Mouse (Mus musculus): ENCODE results near the gene Sumo1. TPM values are rescaled to one million over a fixed set of nuclear protein-coding genes. Genes with fewer than 3 reads are reported as not detected.
A peak's percentile ranks its signal among the peaks of the same experiment; 100 is the strongest.

Sumo1 gene
- 444 and 445 TPM in 2 replicates for polyA plus RNA-seq (2016; fragmentation: Nextera tagmentation; extraction: Ambion mirVana)

DNA sequence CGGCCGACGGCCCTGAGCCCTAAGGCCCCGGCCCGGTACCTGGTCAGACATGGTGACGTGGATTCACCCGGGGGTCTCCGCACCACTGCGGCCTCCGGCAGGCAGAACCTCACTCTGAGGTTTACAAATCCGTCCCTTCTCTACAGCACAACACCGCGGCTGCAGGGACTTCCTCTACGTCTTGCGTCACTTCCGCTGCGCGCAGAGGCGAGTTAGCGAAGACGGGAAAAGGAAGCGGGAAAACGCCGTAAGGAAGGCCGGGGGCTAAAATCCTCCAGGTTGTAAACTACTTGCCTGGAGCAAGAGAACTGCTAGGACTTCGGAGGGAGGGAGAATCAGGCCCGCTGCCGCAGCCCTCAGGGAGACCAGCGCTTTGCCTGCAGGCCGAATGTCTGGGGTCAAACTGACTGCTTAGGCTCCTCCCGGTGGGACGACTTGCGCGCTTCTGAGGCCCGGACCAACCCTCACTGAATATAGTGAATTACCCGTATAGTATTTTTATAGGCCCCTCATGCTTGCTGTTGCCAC is at the start of gene Sumo1:
Gene Sumo1, minus strand, starts transcription at position 194 of the 528 bp plus-strand sequence.
- Histone ChIP-seq H3K4me3 (peak within 1 kb of the TSS; percentile 99), H3K4me1 (peaks cover 13% of the 10 kb centered on the region), H3K9me3 (no peaks in the 10 kb centered on the region), H3K27ac (peak within 1 kb of the TSS; percentile 87), H3K4me2 (replicated peaks) (peak within 1 kb of the TSS; percentile 85), H3K36me3 (peaks cover 3% of the 10 kb centered on the region; the same call in 1 of the 2 replicates), H3K27me3 (replicated peaks) (no peaks in the 10 kb centered on the region), H3K9ac (peak within 1 kb of the TSS; percentile 99)
- under 1% methylated on average over 33 of the region's 36 CpGs for WGBS
- ATAC-seq (ENCODE audit: low FRiP score, low read depth): peak; percentile 95

DNA sequence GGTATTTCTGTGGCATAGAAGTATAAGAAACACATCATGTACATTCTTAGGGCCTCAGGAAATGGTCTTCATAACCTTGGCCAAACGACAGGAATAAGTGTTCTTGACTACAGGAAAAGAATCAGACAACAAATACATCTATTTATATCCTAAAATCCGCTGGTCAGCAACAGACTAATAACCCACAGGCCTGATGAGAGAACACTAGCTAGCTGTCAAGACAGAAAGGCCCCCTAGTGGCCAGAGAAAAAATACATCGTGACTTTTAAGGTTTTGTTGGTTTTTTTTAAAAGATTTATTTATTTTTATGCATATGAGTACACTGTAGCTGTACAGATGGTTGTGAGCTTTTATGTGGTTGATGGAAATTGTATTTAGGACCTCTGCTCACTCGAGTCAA is 49.3 kb upstream of the Sumo1 start:
- no peaks in the 10 kb centered on the region for H3K9me3 ChIP-seq
- no peak overlapping the region for H3K27ac ChIP-seq
- 55% methylated on average over 4 of the region's 4 CpGs for WGBS
- H3K4me1 ChIP-seq: no peaks in the 10 kb centered on the region
- no peak overlapping the region for H3K9ac ChIP-seq
- ATAC-seq (ENCODE audit: low FRiP score, low read depth): no peak
- H3K27me3 ChIP-seq (replicated peaks): no peaks in the 10 kb centered on the region
- H3K36me3 ChIP-seq: peaks cover 31% of the 10 kb centered on the region
- H3K4me2 ChIP-seq (replicated peaks): no peak overlapping the region
- no peak overlapping the region for H3K4me3 ChIP-seq

DNA sequence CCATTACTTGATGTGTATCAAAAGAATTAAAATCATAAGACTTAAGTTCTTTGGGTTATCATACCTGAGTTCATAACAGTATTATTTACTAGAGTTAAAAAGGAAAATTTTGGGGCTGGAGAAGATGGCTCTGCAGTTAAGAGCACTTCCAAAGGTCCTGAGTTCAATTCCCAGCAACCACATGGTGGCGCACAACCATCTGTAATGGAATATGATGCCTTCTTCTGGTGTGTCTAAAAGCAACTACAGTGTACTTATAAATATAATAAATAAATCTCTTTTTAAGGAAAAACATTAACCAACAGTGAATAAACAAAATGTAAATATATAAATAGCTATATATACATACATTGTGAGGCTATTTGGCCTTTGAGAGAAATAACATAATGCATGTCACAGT is 31.1 kb upstream of the Sumo1 start:
- no peak overlapping the region for H3K27ac ChIP-seq
- no peak overlapping the region for H3K4me3 ChIP-seq
- no peak overlapping the region for H3K4me2 ChIP-seq (replicated peaks)
- no peak for ATAC-seq (ENCODE audit: low FRiP score, low read depth)
- no peak overlapping the region for H3K9ac ChIP-seq
- no peaks in the 10 kb centered on the region for H3K9me3 ChIP-seq
- H3K27me3 ChIP-seq (replicated peaks): no peaks in the 10 kb centered on the region
- H3K36me3 ChIP-seq: peaks cover 76% of the 10 kb centered on the region
- no peaks in the 10 kb centered on the region for H3K4me1 ChIP-seq
- 96% methylated on average over 1 of the region's 1 CpGs for WGBS

DNA sequence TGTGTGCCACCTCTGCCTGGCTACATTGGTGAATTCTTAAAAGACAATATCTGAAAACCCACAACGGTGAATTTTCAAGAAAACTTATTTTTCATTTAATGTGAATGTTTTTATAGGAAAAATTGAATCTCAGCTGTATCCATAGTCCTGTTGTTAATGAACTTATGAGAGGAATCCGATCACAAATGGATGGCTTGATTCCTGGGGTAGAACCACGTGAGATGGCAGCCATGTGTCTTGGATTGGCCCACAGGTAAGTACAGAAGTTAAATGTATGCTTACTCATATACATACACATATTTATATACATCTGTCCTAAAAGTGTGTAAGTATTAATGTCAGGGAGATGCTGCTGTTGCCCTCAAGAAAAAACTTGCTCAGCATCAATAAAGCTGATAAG is 27.6 kb upstream of the Sumo1 start:
- ATAC-seq (ENCODE audit: low FRiP score, low read depth): no peak
- Histone ChIP-seq H3K4me2 (replicated peaks) (no peak overlapping the region), H3K36me3 (peaks cover 75% of the 10 kb centered on the region), H3K27ac (no peak overlapping the region), H3K4me1 (no peaks in the 10 kb centered on the region), H3K27me3 (replicated peaks) (no peaks in the 10 kb centered on the region), H3K9me3 (no peaks in the 10 kb centered on the region), H3K9ac (no peak overlapping the region), H3K4me3 (no peak overlapping the region)
- WGBS: 97% methylated on average over 3 of the region's 3 CpGs

DNA sequence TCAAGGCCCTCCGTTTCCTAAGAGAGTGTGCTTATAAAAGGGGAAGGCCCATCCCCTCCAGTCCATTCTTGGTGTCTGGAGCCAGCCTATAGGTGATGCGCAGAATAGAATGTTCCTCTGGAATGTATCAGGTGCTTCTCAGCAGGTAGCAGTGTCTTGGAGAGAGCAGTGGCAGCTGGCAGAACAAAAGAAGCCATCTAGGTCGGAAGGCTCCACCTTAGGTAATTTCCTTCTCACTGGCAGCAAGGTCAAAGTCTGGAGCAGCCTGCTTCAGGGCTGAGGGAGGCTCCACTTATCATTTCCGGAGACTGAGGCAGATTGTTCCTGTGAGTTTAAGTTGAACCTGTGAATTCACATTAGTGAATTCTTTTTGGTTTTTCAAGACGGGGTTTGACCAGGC is 27.1 kb upstream of the Sumo1 start:
- H3K9me3 ChIP-seq: no peaks in the 10 kb centered on the region
- ATAC-seq (ENCODE audit: low FRiP score, low read depth): no peak
- H3K4me2 ChIP-seq (replicated peaks): no peak overlapping the region
- 90% methylated on average over 5 of the region's 5 CpGs for WGBS
- H3K9ac ChIP-seq: no peak overlapping the region
- no peak overlapping the region for H3K27ac ChIP-seq
- peaks cover 76% of the 10 kb centered on the region for H3K36me3 ChIP-seq
- H3K4me1 ChIP-seq: no peaks in the 10 kb centered on the region
- no peaks in the 10 kb centered on the region for H3K27me3 ChIP-seq (replicated peaks)
- no peak overlapping the region for H3K4me3 ChIP-seq

DNA sequence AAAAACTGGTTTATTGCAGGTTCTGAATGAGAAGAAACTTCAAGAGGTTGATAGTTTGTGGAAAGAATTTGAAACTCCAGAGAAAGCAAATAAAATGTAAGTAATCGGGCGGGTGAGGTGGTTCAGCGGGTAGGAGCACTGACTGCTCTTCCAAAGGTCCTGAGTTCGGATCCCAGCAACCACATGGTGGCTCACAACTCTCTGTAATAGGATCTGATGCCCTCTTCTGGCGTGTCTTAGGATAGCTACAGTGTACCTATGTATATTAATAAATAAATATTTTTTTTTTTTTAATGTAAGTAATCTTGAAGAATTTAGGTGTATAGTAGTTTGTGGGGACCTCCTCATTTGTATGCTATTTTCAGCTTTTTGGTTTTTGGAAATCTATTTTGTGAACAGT is 19.8 kb upstream of the Sumo1 start:
- H3K4me3 ChIP-seq: no peak overlapping the region
- H3K9me3 ChIP-seq: no peaks in the 10 kb centered on the region
- no peak for ATAC-seq (ENCODE audit: low FRiP score, low read depth)
- H3K4me1 ChIP-seq: peaks cover 13% of the 10 kb centered on the region
- H3K27ac ChIP-seq: no peak overlapping the region
- H3K9ac ChIP-seq: no peak overlapping the region
- H3K4me2 ChIP-seq (replicated peaks): no peak overlapping the region
- WGBS: 92% methylated on average over 5 of the region's 5 CpGs
- H3K36me3 ChIP-seq: peaks cover 38% of the 10 kb centered on the region
- H3K27me3 ChIP-seq (replicated peaks): no peaks in the 10 kb centered on the region

DNA sequence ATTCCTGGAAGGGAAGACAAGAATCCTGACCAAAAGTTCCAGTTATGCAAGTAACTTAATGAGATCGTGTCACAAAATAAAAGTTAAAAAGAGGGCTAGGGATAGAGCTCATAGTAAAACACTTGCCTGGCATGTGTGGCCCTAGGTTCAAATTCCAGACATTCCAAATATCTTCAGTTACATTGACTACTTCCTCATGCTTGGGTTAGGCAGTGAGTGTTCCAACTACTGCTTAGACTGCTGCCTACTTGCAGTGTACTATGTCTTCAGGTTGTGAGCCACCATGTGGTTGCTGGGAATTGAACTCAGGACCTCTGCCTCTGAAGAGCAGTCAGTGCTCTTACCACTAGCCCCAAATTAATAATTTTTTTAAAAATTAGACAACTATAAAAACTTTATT is 16.9 kb upstream of the Sumo1 start:
- no peak for ATAC-seq (ENCODE audit: low FRiP score, low read depth)
- 77% methylated on average over 1 of the region's 1 CpGs for WGBS
- Histone ChIP-seq H3K4me1 (peaks cover 13% of the 10 kb centered on the region), H3K27me3 (replicated peaks) (no peaks in the 10 kb centered on the region), H3K4me2 (replicated peaks) (no peak overlapping the region; the same call in 1 of the 2 replicates), H3K27ac (no peak overlapping the region), H3K4me3 (no peak overlapping the region), H3K36me3 (peaks cover 16% of the 10 kb centered on the region), H3K9me3 (no peaks in the 10 kb centered on the region), H3K9ac (no peak overlapping the region)

DNA sequence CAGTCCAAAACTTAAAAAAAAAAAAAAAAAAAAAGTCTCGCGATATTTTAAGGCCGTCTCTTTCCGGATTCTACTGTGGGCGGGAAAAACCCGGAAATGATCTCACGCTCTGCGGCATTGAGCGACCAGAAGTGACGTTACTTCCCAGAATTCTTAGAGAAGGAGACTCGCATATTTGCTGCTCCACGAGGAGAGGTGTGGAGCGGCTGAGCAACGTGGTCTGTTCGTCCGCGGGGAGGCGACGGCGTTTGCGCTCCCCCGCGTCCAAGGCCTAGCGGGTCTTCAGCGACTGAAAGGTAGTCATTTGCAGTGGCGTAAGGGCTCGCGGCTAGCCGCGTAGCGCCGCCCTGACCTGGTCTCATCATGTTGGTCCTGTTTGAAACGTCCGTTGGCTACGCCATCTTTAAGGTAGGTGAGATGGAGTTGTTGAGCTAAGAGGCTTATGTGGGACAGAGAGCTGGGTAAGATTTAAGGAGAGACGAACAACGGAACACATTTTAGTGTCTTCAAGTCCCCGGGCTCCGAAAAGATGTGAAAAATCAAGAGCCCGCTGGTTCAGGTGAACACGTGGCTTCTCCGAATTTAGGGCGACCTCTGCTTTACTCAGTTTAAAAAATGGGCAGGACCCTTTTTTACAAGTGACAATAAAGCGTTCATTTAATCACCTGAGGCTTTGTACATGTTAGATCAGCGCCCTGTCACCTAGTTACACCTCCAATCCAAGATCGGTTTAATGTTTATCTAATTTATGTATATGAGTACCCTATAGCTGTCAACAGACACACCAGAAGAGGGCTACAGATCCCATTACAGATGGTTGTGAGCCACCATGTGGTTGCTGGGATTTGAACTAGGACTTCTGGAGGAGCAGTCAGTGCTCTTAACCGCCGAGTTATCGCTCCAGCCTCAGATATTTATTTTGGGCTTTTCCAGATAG is 14.5 kb upstream of the Sumo1 start, which contains the start of gene Nop58:
Gene Nop58, plus strand, starts transcription at position 153 of the 937 bp plus-strand sequence.
- WGBS: under 1% methylated on average over 49 of the region's 49 CpGs
- Histone ChIP-seq H3K27me3 (replicated peaks) (no peaks in the 10 kb centered on the region), H3K4me2 (replicated peaks) (peak within 1 kb of the TSS; percentile 91), H3K4me1 (peaks cover 13% of the 10 kb centered on the region), H3K27ac (0 out of 2 replicates have a peak within 1 kb of the TSS, but pooled peaks have one; percentile 42), H3K9ac (peak within 1 kb of the TSS; percentile 67), H3K36me3 (0 out of 2 replicates have a peak, but pooled peaks cover 5% of the 10 kb centered on the region), H3K9me3 (no peaks in the 10 kb centered on the region), H3K4me3 (peak within 1 kb of the TSS; percentile 83)
- peak; percentile 96 for ATAC-seq (ENCODE audit: low FRiP score, low read depth)

DNA sequence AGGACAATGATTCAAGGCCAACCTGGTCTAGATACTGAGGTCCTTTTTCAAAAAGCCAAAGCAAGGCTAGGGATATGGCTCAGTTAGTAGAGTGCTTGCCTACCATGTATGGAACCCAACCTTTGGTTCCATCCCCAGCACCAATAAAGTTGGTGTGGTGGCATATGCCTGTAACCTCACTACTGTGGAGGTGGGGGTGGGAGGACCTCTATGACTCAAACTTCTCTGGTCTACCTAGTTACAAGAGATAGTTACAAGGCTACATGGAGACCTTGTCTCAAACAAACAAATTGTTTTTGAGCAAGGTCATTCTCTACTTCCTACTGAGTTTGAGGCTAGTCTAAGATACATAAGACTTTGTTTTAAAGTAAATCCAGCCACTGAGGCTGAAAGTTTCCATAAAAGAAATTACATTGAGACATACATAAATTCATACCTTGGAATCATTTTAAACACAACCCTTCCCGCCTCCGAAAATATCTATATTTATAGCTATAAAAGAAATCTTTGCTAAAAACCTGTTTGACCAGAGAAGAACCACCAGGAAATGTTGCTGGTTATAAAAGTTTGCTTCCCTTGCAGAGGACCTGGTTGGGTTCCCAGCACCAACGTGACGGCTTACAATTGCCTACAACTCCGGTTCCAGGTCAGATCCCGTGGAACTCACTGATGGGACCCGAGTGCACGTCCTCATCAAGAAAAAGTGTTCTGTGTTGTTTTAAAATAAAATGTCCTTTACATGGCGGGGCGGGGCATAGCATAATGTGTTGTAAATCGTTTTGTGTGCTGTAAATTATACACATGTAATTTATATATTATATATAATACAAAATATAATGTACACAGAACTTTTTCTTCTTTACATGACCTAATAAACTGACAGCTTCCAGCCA is 13.5 kb upstream of the Sumo1 start:
- ATAC-seq (ENCODE audit: low FRiP score, low read depth): no peak; the same call in 1 of the 2 replicates
- Histone ChIP-seq H3K4me3 (peak overlapping the region; percentile 32), H3K9ac (0 out of 2 replicates have a peak overlapping the region, but pooled peaks have one; percentile 47), H3K4me1 (peaks cover 13% of the 10 kb centered on the region), H3K9me3 (no peaks in the 10 kb centered on the region), H3K36me3 (no peaks in the 10 kb centered on the region), H3K27me3 (replicated peaks) (no peaks in the 10 kb centered on the region), H3K4me2 (replicated peaks) (peak overlapping the region; percentile 91), H3K27ac (no peak overlapping the region)
- 11% methylated on average over 11 of the region's 11 CpGs for WGBS

DNA sequence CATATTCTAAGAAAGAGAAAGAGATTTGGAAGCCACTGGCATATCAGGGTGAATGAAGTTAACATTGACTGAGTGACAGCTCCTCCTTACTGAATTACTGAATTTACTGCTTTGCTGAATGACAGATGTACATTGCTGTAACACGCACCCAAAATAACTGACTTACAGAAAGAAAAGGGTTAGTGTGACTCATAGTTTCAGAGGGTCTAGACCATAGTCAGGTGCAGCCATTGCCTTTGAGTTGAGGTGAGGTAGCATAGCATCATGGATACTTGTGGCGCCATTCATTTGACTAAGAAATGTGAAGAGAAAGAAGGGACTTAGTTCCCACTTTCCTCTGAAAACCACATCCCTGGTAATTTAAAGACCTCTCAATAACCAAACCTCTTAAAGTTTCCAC is 3.0 kb upstream of the Sumo1 start:
- no peak for ATAC-seq (ENCODE audit: low FRiP score, low read depth)

DNA sequence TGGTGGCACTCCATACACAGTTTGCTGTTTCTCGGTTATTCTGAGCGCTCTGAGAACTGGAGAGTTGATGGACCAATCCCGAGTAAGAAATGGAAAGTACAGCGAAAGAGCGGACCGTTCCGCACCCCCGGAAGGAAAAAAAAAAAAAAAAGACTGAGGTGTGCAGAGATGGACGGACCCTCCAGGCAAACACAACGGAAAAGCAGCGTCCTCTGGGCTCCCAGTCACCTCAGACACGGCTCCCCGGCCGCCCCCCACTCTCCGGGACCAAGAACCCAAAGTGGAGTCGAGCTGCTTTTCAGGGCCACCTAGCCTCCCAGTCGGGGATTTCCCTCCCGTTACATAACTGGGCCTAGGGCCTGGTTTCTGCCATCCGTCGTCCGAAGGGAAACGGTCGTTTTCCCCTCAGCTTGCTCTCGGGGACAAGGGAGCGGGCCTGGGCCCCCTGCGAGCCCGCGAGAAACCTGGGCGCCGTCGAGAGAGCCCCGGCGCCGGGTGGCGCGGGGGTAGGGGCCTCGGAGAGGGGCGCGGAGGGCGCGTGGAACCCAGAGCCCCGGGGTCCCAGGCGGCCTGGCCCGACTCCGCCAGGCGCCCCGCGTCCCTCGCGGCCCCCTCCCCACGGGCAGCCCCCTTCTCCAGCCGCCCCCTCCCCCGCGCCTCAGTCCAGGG is 538 bp downstream of the Sumo1 start:
- ATAC-seq (ENCODE audit: low FRiP score, low read depth): peak; percentile 8; the same call in 1 of the 2 replicates
- H3K9ac ChIP-seq: peak overlapping the region; percentile 99
- H3K9me3 ChIP-seq: no peaks in the 10 kb centered on the region
- H3K4me1 ChIP-seq: peaks cover 13% of the 10 kb centered on the region
- peak overlapping the region; percentile 87 for H3K27ac ChIP-seq
- peaks cover 3% of the 10 kb centered on the region; the same call in 1 of the 2 replicates for H3K36me3 ChIP-seq
- H3K27me3 ChIP-seq (replicated peaks): no peaks in the 10 kb centered on the region
- peak overlapping the region; percentile 85 for H3K4me2 ChIP-seq (replicated peaks)
- H3K4me3 ChIP-seq: peak overlapping the region; percentile 99
- under 1% methylated on average over 53 of the region's 54 CpGs for WGBS

More for the DNA sequence above, 3.0 kb upstream of the Sumo1 start:
- 98% methylated on average over 2 of the region's 2 CpGs for WGBS
- Histone ChIP-seq H3K4me1 (peaks cover 10% of the 10 kb centered on the region), H3K4me3 (no peak overlapping the region), H3K9ac (no peak overlapping the region), H3K4me2 (replicated peaks) (no peak overlapping the region), H3K27ac (no peak overlapping the region), H3K36me3 (peaks cover 3% of the 10 kb centered on the region; the same call in 1 of the 2 replicates), H3K27me3 (replicated peaks) (no peaks in the 10 kb centered on the region), H3K9me3 (no peaks in the 10 kb centered on the region)

Measured in neural tube, embryonic 12.5 days (tissue).